Mouse (Mus musculus) MEL (cell line): Measurements from ENCODE around the gene Rundc3b. TPM values are rescaled to one million over a fixed set of nuclear protein-coding genes. Genes with fewer than 3 reads are reported as not detected.

ENCODE experiments used
- DNase-seq: peaks from one replicate; pipeline ENCODE4 v3.0.0; 2011; ENCODE audit warnings: low read depth, low spot score
- H3K27ac ChIP-seq: 2 replicates; pipeline ENCODE4 v1.5.1; 2012; ENCODE audit warnings: low read depth, mild to moderate bottlenecking, control low read depth, low read length, moderate library complexity; ENCODE audit not compliant: control insufficient read depth
- H3K27me3 ChIP-seq, 2 experiments: fragments of 150-350 bp in 1 of 2; sonication (generic) in 1 of 2; 2 replicates each; pipeline ENCODE4 v1.6.1; 2012; ENCODE audit warnings: low read length in 2 of 2, mild to moderate bottlenecking in 2 of 2, improper control_type of control experiment in 1 of 2, moderate library complexity in 1 of 2; ENCODE audit not compliant: insufficient read depth in 2 of 2, control insufficient read depth in 1 of 2
- H3K36me3 ChIP-seq, 2 experiments: 2 replicates each; pipeline ENCODE4 v1.6.1; 2012 to 2014; ENCODE audit warnings: low read length in 2 of 2, improper control_type of control experiment in 1 of 2, inconsistent platforms in 1 of 2, mild to moderate bottlenecking in 1 of 2; ENCODE audit not compliant: insufficient read depth in 2 of 2, control insufficient read depth in 1 of 2
- H3K4me1 ChIP-seq, 2 experiments: fragments of 150-350 bp in 1 of 2; sonication (generic) in 1 of 2; 2 replicates each; pipeline ENCODE4 v1.6.1; 2012; ENCODE audit warnings: low read length in 2 of 2, improper control_type of control experiment in 1 of 2, mild to moderate bottlenecking in 1 of 2; ENCODE audit not compliant: insufficient read depth in 2 of 2, control insufficient read depth in 1 of 2
- H3K4me3 ChIP-seq, 2 experiments: fragments of 150-350 bp in 1 of 2; sonication (generic) in 1 of 2; 2 replicates each; pipeline ENCODE4 v1.5.1; 2012; ENCODE audit warnings: low read depth in 2 of 2, low read length in 2 of 2, mild to moderate bottlenecking in 2 of 2, moderate library complexity in 2 of 2, control low read depth in 1 of 2, improper control_type of control experiment in 1 of 2; ENCODE audit not compliant: control insufficient read depth in 1 of 2, insufficient read depth in 1 of 2
- H3K79me2 ChIP-seq: 2 replicates; pipeline ENCODE4 v1.6.1; 2012; ENCODE audit warnings: mild to moderate bottlenecking, low read length, moderate library complexity; ENCODE audit not compliant: control insufficient read depth, poor library complexity, insufficient read depth
- H3K9ac ChIP-seq: 2 replicates; pipeline ENCODE4 v1.6.1; 2012; ENCODE audit warnings: low read depth, mild to moderate bottlenecking, control low read depth, low read length, moderate library complexity; ENCODE audit not compliant: control insufficient read depth, poor library complexity, severe bottlenecking
- H3K9me3 ChIP-seq: fragments of 150-350 bp; sonication (generic); replicated peaks from 2 replicates; pipeline ENCODE4 v1.6.1; 2012; ENCODE audit warnings: mild to moderate bottlenecking, low read length, improper control_type of control experiment, moderate library complexity; ENCODE audit not compliant: insufficient read depth
- CHD2 ChIP-seq: IDR thresholded peaks from 2 replicates; pipeline ENCODE4 v1.6.1; 2011; ENCODE audit warnings: low read length, improper control_type of control experiment
- ELF1 ChIP-seq: IDR thresholded peaks from 2 replicates; pipeline ENCODE4 v1.6.1; 2014; ENCODE audit warnings: low read depth, mild to moderate bottlenecking, inconsistent platforms, low read length, improper control_type of control experiment, moderate library complexity
- EP300 ChIP-seq, 2 experiments: IDR thresholded peaks; 2 replicates each; pipeline ENCODE4 v1.6.1; 2011; ENCODE audit warnings: improper control_type of control experiment in 2 of 2, low read length in 2 of 2, low read depth in 1 of 2, mild to moderate bottlenecking in 1 of 2
- GABPA ChIP-seq: IDR thresholded peaks from 2 replicates; pipeline ENCODE4 v1.6.1; 2012; ENCODE audit warnings: low read depth, mild to moderate bottlenecking, inconsistent platforms, low read length, improper control_type of control experiment, moderate library complexity
- GATA1 ChIP-seq: IDR thresholded peaks from 2 replicates; pipeline ENCODE4 v1.6.1; 2011; ENCODE audit warnings: low read depth, low read length, improper control_type of control experiment
- HCFC1 ChIP-seq: IDR thresholded peaks from 2 replicates; pipeline ENCODE4 v1.6.1; 2012; ENCODE audit warnings: low read depth, mild to moderate bottlenecking, inconsistent platforms, low read length, improper control_type of control experiment, moderate library complexity
- MAX ChIP-seq: IDR thresholded peaks from 2 replicates; pipeline ENCODE4 v1.6.1; 2011; ENCODE audit warnings: low read length, improper control_type of control experiment
- MAZ ChIP-seq: IDR thresholded peaks from 2 replicates; pipeline ENCODE4 v1.6.1; 2012; ENCODE audit warnings: low read depth, mild to moderate bottlenecking, inconsistent platforms, low read length, improper control_type of control experiment
- MEF2A ChIP-seq: IDR thresholded peaks from 2 replicates; pipeline ENCODE4 v1.6.1; 2014; ENCODE audit warnings: low read depth, mild to moderate bottlenecking, inconsistent platforms, low read length, improper control_type of control experiment; ENCODE audit not compliant: poor library complexity, insufficient replicate concordance, severe bottlenecking; ENCODE audit errors: extremely low read depth
- MYB ChIP-seq: IDR thresholded peaks from 2 replicates; pipeline ENCODE4 v1.6.1; 2011; ENCODE audit warnings: mild to moderate bottlenecking, low read depth, low read length, improper control_type of control experiment
- NELFE ChIP-seq: IDR thresholded peaks from 2 replicates; pipeline ENCODE4 v1.6.1; 2011; ENCODE audit warnings: low read depth, low read length, improper control_type of control experiment
- NRF1 ChIP-seq: IDR thresholded peaks from 2 replicates; pipeline ENCODE4 v1.6.1; 2014; ENCODE audit warnings: low read depth, mild to moderate bottlenecking, inconsistent platforms, low read length, improper control_type of control experiment, moderate library complexity; ENCODE audit not compliant: poor library complexity, insufficient read depth, severe bottlenecking
- RAD21 ChIP-seq: IDR thresholded peaks from 2 replicates; pipeline ENCODE4 v1.6.1; 2011; ENCODE audit warnings: mild to moderate bottlenecking, low read depth, low read length, improper control_type of control experiment
- SIN3A ChIP-seq: IDR thresholded peaks from 2 replicates; pipeline ENCODE4 v1.6.1; 2012; ENCODE audit warnings: low read length, improper control_type of control experiment, inconsistent platforms
- TAL1 ChIP-seq: IDR thresholded peaks from 2 replicates; pipeline ENCODE4 v1.6.1; 2012; ENCODE audit warnings: mild to moderate bottlenecking, inconsistent platforms, low read length, moderate library complexity, mixed read lengths
- UBTF ChIP-seq: IDR thresholded peaks from 2 replicates; pipeline ENCODE4 v1.6.1; 2012; ENCODE audit warnings: low read depth, mild to moderate bottlenecking, inconsistent platforms, low read length, improper control_type of control experiment, moderate library complexity, borderline replicate concordance; ENCODE audit not compliant: insufficient read depth
- USF1 ChIP-seq: IDR thresholded peaks from 2 replicates; pipeline ENCODE4 v1.6.1; 2014; ENCODE audit warnings: low read depth, mild to moderate bottlenecking, inconsistent platforms, low read length, improper control_type of control experiment, moderate library complexity
- USF2 ChIP-seq, 2 experiments: IDR thresholded peaks; 2 replicates each; pipeline ENCODE4 v1.6.1; 2011 to 2012; ENCODE audit warnings: improper control_type of control experiment in 2 of 2, low read length in 2 of 2, borderline replicate concordance in 1 of 2, inconsistent platforms in 1 of 2, low read depth in 1 of 2, mild to moderate bottlenecking in 1 of 2; ENCODE audit not compliant: insufficient read depth in 1 of 2
- ZKSCAN1 ChIP-seq: IDR thresholded peaks from 2 replicates; pipeline ENCODE4 v1.6.1; 2012; ENCODE audit warnings: low read depth, mild to moderate bottlenecking, inconsistent platforms, low read length, improper control_type of control experiment, moderate library complexity
- ZMIZ1 ChIP-seq: IDR thresholded peaks from 2 replicates; pipeline ENCODE4 v1.6.1; 2012; ENCODE audit warnings: low read depth, mild to moderate bottlenecking, inconsistent platforms, low read length, improper control_type of control experiment, moderate library complexity
- ZNF384 ChIP-seq: IDR thresholded peaks from 2 replicates; pipeline ENCODE4 v1.6.1; 2012; ENCODE audit warnings: low read depth, mild to moderate bottlenecking, inconsistent platforms, low read length, improper control_type of control experiment
- polyA plus RNA-seq, 2 experiments: library from polyadenylated mRNA; stranded (reverse) in 1 of 2; unstranded in 1 of 2; fragments of >175 nt in 1 of 2; fragments of >200 nt in 1 of 2; gene quantifications; 2 replicates each; pipeline versions ENCODE4 v1.2.1 to v1.2.4; 2012; ENCODE audit warnings: low replicate concordance in 2 of 2, low read depth in 1 of 2; ENCODE audit not compliant: insufficient read length in 2 of 2, insufficient read depth in 1 of 2, missing spikeins in 1 of 2
- total RNA-seq: library from RNA; depleted of rRNA; stranded (reverse); fragments of 300-350 nt; gene quantifications from 2 replicates; pipeline ENCODE4 v1.2.3, GENCODE M21; 2012

Gene Rundc3b
- total and polyA plus RNA-seq, 3 experiments = not detected

- no peak overlapping the region for H3K9ac ChIP-seq
- H3K27me3 ChIP-seq = no peaks in the 10 kb centered on the region
- no peaks in the 10 kb centered on the region for H3K4me1 ChIP-seq
- H3K4me3 ChIP-seq = no peak overlapping the region
- no peak for DNase-seq
- H3K27ac ChIP-seq = no peak overlapping the region
- no peaks in the 10 kb centered on the region for H3K9me3 ChIP-seq
- no peaks in the 10 kb centered on the region for H3K36me3 ChIP-seq
- no peak for TF ChIP-seq ZNF384
- H3K79me2 ChIP-seq = no peaks in the 10 kb centered on the region
These were observed 11.8 kb upstream of the Rundc3b start for GRCm38 (mm10) chr5:8634489-8634975.

DNA sequence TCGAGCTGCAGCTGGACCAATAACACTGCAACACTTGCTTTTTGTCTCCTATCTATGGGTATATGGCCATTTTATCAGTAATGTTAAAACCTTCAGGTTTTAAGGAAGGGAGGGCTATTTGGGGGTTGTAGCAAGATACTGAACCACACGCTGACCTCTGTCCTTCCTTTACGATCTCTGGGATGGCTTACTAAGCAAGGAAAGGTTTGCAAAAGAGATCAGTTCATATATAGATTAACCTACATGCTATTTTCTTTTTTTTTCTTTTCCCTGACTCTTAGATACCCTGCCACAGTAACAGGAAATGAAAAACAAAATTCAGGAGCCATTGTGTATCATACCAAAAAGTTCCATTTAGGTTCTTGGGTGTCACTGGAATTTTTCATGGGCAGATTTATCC lies 10.1 kb upstream of the Rundc3b start:
- H3K4me1 ChIP-seq = no peaks in the 10 kb centered on the region
- no peak overlapping the region for H3K27ac ChIP-seq
- no peak for DNase-seq
- no peak overlapping the region for H3K9ac ChIP-seq
- H3K79me2 ChIP-seq = no peaks in the 10 kb centered on the region
- no peaks in the 10 kb centered on the region for H3K9me3 ChIP-seq
- TF ChIP-seq MAZ = no peak
- TF ChIP-seq ELF1 = no peak
- no peak for TF ChIP-seq ZMIZ1
- TF ChIP-seq GATA1 = no peak
- TF ChIP-seq EP300 (IDR thresholded peaks at IDR 0.05; ENCODE audit: low read depth in 1 of 2, low read length in 2 of 2) = no peak
- no peak for TF ChIP-seq UBTF
- no peak for TF ChIP-seq NRF1
- TF ChIP-seq NELFE = no peak
- TF ChIP-seq USF2 (IDR thresholded peaks at IDR 0.05; ENCODE audit: borderline replicate concordance in 1 of 2, insufficient read depth in 1 of 2, low read depth in 1 of 2, low read length in 2 of 2) = no peak
- no peak overlapping the region for H3K4me3 ChIP-seq
- no peaks in the 10 kb centered on the region for H3K27me3 ChIP-seq
- no peaks in the 10 kb centered on the region for H3K36me3 ChIP-seq

DNA sequence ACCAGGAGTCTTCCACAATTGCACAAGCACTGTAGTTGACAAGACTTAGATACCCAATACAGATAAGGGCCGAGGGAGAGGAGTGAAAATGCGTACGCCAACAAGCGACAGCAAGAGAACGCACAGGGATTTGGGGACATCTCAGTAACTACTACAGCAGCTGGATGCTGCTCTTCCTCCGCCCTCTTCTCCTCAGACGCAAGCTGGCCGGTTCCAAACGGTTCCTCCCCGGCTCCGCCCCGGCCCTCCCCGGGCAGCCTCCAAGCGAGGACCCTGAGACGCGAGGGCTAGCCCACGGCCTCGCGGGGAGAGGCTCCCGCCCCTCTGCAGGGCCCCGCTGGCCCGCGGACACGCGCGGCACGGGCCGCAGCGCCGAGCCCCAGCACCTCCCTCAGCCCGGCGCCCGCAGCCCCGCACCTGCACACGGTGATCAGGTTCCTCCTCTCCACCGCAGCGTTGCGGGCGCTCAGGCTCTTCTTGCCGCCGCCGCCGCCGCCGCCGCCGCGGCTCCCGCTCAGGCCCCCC lies 619 bp downstream of the Rundc3b start:
- no peak for DNase-seq
- Histone ChIP-seq H3K9me3 (no peaks in the 10 kb centered on the region), H3K36me3 (no peaks in the 10 kb centered on the region), H3K9ac (no peak overlapping the region), H3K4me3 (no peak overlapping the region), H3K4me1 (no peaks in the 10 kb centered on the region), H3K27me3 (0 out of 4 replicates have a peak, but pooled peaks cover 0 to 2% of the 10 kb centered on the region in 2 experiments), H3K27ac (no peak overlapping the region), H3K79me2 (no peaks in the 10 kb centered on the region)
- no peak for TF ChIP-seq HCFC1
- no peak for TF ChIP-seq NRF1
- TF ChIP-seq TAL1 = no peak
- TF ChIP-seq ZNF384 = no peak
- TF ChIP-seq SIN3A = no peak
- no peak for TF ChIP-seq CHD2
- TF ChIP-seq MYB = no peak
- no peak for TF ChIP-seq GABPA
- TF ChIP-seq USF1 = no peak
- TF ChIP-seq USF2 (IDR thresholded peaks at IDR 0.05; ENCODE audit: borderline replicate concordance in 1 of 2, insufficient read depth in 1 of 2, low read depth in 1 of 2, low read length in 2 of 2) = no peak
- TF ChIP-seq ZKSCAN1 = no peak
- no peak for TF ChIP-seq RAD21
- no peak for TF ChIP-seq MAX
- TF ChIP-seq MEF2A = no peak
